Mouse (Mus musculus): Measurements from ENCODE around the gene Sult1a1.

Sult1a1 gene

GRCm38 (mm10) chr7:126676207-126676606 lies at the start of gene Sult1a1:
Gene Sult1a1, minus strand, starts transcription at chr7:126676432.
- no peak for DNase-seq (ENCODE audit: low read depth, low spot score)

GRCm38 (mm10) chr7:126725667-126726066 lies 49.4 kb upstream of the Sult1a1 start:
- peak; percentile 25 for DNase-seq (ENCODE audit: low read depth, low spot score)

DNA sequence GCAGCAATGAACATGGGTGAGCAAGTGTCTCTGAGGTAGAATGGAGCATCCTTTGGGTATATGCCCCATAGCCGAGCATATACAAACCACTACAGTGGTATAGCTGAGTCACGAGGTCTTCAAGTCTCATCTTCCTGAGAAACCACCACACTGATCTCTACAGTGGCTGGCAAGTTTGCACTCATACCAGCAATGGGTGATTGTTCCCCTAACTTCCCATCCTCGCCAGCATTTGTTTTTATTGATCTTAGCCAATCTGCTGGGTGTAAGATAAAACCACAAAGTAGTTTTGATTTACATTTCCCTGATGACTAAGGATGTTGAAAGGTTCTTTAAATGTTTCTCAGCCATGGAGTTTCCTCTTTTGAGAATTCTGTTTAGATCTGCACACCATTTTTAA lies 48.8 kb upstream of the Sult1a1 start:
- DNase-seq (ENCODE audit: low read depth, low spot score): no peak

GRCm38 (mm10) chr7:126721635-126722034 lies 45.4 kb upstream of the Sult1a1 start:
- peak; percentile 34 for DNase-seq (ENCODE audit: low read depth, low spot score)

GRCm38 (mm10) chr7:126718787-126719337 lies 42.6 kb upstream of the Sult1a1 start:
- DNase-seq (ENCODE audit: low read depth, low spot score): peak; percentile 69

DNA sequence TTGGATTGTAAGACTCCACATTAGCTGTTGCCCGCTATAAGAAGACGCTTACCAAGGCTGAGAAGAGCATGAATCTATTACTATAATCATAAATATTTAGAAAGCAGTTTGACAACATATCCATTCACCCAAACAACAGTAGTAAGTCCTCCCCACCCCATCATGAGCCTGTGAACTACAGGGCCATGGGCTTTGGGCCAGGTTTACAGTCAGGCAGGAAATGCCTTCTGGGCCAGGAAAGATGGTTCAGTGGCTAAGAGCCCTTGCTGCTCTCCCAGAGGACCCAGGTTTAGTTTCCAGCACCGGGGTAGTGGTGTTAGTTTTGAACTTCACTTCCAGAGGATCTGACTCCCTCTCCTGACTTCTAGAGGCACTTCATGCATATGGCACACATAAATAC lies 41.3 kb upstream of the Sult1a1 start:
- DNase-seq (ENCODE audit: low read depth, low spot score): no peak

- DNase-seq (ENCODE audit: low read depth, low spot score): no peak
These were observed 39.4 kb upstream of the Sult1a1 start for GRCm38 (mm10) chr7:126715679-126716078.

DNA sequence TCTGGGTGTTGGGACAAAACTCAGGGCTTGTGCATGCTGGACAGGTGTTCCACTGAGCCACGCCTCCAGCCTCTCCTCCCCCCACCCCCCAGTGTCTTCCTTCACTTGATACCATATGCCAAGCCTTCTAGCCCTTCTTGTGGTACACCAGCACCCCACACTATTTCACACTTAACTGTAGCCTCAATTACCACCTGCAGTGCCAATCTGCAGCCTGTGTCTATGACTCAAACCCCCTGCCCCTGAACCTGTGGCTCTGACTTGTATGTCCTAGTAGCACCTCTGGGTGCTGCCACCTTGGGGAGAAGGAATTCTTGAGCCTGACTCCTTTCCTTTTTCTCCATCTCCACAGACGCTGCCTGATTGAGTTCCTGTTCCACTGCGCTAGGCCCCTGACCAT lies 35.7 kb upstream of the Sult1a1 start:
- DNase-seq (ENCODE audit: low read depth, low spot score): no peak

DNA sequence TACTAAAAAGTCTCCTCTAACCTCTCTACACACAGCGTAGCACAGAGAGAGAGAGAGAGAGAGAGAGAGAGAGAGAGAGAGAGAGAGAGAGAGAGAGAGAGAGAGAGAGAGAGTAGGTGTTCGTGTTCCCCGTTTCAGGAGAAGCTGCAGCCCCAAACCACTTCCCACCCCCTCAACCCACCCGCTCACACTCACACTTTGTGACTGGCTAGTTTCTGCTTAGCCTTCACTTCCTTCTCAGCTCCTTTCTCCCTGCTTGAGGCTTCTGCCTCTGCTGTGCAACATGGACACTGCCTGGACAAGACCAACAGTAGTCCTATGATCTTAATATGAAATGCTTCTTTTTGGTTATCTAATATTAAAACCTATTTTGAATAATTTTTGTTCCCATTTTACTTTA lies 34.0 kb upstream of the Sult1a1 start:
- no peak for DNase-seq (ENCODE audit: low read depth, low spot score)

- no peak for DNase-seq (ENCODE audit: low read depth, low spot score)
These were observed 32.1 kb upstream of the Sult1a1 start for GRCm38 (mm10) chr7:126708175-126708952.

DNA sequence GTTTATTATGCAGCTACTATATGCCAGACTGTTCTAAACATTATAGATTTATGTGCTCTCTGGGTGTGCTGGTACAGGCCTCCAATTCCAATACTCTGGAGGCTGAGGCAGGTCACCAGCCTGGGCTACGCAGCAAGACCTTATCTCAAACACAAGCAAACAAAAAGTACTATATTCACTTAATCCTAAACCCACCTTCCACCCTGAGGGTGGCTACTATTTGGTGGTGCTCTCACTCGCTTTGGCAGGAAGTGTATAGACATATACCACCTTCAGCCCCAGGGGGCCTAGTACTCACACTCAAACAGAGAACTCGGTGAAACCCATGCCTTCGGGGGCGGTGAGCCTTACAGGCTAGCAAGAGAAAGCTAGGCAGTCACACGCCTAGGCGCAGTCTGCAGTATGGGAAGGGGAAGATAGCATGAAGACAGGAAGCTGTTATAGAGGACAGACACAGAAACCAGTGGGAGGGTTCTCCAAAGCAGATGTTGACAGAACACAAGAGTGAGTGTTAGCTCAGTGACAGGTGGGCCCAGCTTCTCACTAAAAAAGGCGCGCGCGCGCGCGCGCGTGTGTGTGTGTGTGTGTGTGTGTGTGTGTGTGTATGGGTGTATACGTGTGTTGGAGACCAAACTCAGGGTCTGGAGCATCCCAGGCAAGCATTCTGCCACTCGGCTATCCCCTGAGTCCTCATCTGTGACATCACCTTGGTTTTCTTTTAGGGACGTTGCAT lies 31.4 kb upstream of the Sult1a1 start, which contains the start of gene Coro1a:
TSS of gene Coro1a (minus strand) at position 346 of the 733 bp plus-strand sequence.
- peak; percentile 67 for DNase-seq (ENCODE audit: low read depth, low spot score)

DNA sequence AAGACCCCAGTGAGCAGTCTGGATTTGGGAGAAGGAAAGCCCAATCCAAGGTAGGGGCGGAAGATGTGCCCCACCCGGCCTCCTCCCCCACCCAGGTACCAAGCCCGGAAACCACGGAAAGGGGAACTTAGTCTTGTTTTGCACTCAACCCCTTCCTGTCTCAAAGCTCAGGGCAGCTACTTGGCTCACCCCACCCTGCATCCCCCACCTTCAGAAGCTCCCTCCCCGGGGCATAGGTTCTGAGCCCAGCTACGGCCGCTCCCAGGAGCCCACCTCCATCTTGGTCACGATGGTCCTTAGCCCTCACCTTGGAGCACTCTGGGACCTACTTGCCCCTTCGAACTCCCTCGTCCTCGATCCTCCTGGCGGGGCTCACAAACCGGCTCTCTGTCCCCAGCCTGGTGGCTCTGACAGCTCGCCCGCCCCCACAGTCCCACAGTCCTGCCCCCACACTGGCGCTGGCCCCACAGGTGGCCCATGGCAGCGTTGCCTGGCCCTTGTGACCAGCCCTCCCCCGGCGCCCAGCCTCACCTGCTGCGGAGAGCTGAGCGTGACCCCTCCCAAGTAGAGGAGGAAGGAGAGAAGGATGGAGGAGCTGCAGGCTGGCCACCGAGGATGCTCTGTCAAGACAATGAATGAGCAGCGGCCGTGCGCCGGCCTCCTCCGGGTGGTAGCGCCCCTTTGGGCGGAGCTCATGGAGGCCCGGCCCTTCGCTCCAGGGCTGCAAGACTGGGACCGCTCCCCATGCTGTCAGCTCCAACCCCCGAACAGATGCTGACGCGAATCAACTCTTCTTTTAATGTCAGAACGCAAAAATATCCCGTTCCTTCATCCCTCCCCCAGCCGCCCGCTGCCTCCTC lies 28.1 kb upstream of the Sult1a1 start:
- peak; percentile 94 for DNase-seq (ENCODE audit: low read depth, low spot score)

DNA sequence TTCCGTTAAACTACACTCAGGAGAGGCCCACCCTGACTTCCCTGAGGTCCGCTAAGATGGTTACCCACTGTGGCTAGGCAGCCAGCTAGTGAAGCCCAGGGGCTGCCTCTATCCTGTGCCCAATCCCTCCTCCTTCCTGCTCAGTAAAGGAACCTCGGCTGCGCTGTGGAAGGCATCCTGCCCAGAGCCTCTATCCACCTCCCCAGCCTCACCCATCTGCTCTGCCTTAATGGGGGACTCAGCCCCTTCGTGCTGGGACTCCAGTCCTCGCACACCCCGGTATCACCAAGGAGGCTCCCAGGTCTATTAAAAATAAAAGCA lies 27.5 kb upstream of the Sult1a1 start:
- DNase-seq (ENCODE audit: low read depth, low spot score): no peak

- DNase-seq (ENCODE audit: low read depth, low spot score): peak; percentile 90
These were observed 26.9 kb upstream of the Sult1a1 start for GRCm38 (mm10) chr7:126702861-126703756.

DNA sequence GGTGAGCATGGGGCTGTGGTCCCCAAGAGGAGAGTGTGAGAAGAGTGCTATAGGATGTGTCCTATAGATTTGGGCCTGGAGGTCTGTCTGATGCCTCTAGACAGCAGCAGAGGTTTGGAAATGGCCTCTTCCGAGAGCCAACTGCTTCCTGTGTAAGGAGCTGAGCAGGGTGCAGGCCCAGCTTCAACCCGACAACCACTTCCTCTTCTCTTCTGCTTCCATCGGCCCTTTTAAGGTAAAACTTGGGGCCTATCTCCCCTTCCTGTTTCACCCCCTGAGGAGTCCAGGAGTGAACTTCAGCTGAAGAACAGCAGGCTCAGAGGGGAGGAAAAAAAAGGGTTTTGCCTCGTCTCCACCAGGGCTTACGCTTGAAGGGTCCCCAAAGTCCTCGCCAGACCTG lies 26.1 kb upstream of the Sult1a1 start:
- peak; percentile 93 for DNase-seq (ENCODE audit: low read depth, low spot score)

DNA sequence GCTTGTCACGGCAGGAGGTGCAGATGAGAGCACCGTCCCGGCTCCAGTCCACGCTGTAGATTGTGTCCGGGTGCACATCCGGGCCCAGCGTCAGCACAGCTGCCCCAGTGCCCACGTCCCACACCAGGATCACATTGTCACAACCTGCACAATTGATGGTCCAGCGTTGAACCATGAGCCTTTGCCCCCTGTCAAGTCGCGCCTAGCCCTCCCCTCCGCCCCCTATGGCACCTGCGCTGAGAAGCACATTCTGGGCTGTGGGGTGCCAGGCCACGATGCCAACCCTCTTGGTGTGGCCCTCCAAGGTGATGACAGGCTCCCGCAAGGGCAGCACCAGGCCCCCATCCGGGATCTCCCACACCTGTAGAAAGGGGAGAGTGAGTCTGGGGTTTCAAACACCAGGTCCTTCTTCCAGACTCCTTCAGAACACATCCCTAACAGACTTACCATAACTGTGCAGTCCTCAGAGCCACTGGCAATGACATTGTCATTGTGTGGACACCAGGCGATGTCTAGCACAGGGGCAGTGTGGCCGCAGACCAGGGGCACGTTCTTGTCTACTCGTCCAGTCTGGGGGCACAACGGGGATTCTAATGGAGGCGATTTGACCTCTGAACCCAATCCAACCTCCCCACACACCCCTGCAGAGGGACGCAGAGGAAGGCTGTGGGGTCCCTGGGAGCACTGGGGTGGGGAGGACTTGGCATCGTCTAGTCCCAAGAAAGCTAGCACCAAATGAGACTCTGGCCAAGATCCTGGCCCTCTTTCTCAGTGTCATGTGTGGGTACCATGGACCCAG lies 25.5 kb upstream of the Sult1a1 start:
- no peak for DNase-seq (ENCODE audit: low read depth, low spot score)

- DNase-seq (ENCODE audit: low read depth, low spot score): peak; percentile 92
These were observed 24.8 kb upstream of the Sult1a1 start for GRCm38 (mm10) chr7:126701070-126701469.

- no peak for DNase-seq (ENCODE audit: low read depth, low spot score)
These were observed 24.1 kb upstream of the Sult1a1 start for GRCm38 (mm10) chr7:126700063-126701015.

- DNase-seq (ENCODE audit: low read depth, low spot score): peak; percentile 27
These were observed 21.6 kb upstream of the Sult1a1 start for GRCm38 (mm10) chr7:126697838-126698237.
